Mouse (Mus musculus): ENCODE results near the gene Crisp2. TPM values are rescaled to one million over a fixed set of nuclear protein-coding genes. Genes with fewer than 3 reads are reported as not detected.

Crisp2 gene
- polyA plus RNA-seq (2015; fragmentation: Nextera tagmentation; extraction: Ambion mirVana), result not detected in 2 replicates

DNA sequence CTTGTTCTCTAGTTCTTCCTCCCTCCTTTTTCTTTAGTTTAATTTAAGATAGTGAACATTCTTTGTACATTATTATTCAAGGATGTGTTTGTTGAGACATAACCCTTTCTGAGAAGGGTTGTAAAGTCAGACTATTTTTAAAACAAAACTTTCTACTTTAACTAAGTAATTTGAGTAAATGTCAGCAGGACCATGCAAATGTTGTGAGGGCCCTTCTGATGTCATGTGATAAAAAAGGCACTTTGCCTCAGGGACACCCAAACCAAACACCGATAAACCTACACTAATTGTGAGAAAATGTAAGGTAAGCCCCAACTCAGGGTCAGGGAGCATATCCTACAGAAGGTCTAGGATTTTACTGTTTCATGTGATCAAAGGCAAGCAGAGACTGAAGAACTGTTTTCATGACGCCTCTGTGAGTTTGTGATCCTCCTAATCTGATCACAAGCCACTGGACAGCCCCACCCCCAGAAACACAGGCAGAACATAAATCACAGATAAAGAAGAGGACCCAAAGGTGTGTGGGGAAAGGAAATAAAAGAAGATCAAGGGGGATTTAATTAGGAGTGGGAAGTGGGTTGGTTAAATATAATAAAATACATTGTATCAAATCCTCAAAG lies at the start of gene Crisp2:
TSS of gene Crisp2 (minus strand) at position 51 of the 620 bp plus-strand sequence.

DNA sequence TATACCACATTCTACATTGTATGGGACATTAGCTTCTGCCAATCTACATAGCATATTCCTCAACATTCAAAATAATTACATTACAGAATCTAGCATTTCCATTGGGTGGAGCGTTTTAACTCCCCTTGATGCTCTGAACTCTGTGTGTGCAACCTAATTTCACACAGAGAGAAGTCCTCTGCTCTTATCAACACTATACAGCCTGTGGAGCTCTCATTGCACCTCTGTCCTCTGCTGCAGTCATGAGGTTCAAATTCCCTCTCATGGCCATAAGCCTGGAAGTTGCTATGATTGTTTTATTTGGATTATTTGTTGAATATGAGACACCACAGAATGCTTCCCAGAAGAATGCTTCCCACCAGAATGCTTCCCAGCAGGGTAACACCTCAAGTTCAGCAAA lies 4.1 kb upstream of the Crisp2 start, which contains the start of gene Rhag:
TSS of gene Rhag (plus strand) at position 193 of the 400 bp plus-strand sequence.

GRCm38 (mm10) chr17:40726820-40727219 lies 80.0 kb downstream of the Crisp2 start, which contains the start of gene Esp1:
Gene Esp1, plus strand, starts transcription at chr17:40727120.

Other genes starting within 250 kb of the Crisp2 start
- gene Esp6, start 245.5 kb downstream of the Crisp2 start, polyA plus RNA-seq (2015; fragmentation: Nextera tagmentation; extraction: Ambion mirVana), result not detected in 2 replicates
- not detected in 2 replicates for gene Esp4, start 208.4 kb downstream of the Crisp2 start, polyA plus RNA-seq (2015; fragmentation: Nextera tagmentation; extraction: Ambion mirVana)
- not detected in 2 replicates for gene Esp3, start 174.9 kb downstream of the Crisp2 start, polyA plus RNA-seq (2015; fragmentation: Nextera tagmentation; extraction: Ambion mirVana)
- not detected in 2 replicates for gene Esp1, start 79.9 kb downstream of the Crisp2 start, polyA plus RNA-seq (2015; fragmentation: Nextera tagmentation; extraction: Ambion mirVana)
- not detected in 2 replicates for gene Rhag, start 4.1 kb upstream of the Crisp2 start, polyA plus RNA-seq (2015; fragmentation: Nextera tagmentation; extraction: Ambion mirVana)
- gene 9130008F23Rik, start 73.6 kb upstream of the Crisp2 start, polyA plus RNA-seq (2015; fragmentation: Nextera tagmentation; extraction: Ambion mirVana), result 0.85 and 1.2 TPM in 2 replicates
- gene Glyatl3, start 107.3 kb upstream of the Crisp2 start, polyA plus RNA-seq (2015; fragmentation: Nextera tagmentation; extraction: Ambion mirVana), result not detected in 2 replicates
- gene Mut, start 127.7 kb upstream of the Crisp2 start, polyA plus RNA-seq (2015; fragmentation: Nextera tagmentation; extraction: Ambion mirVana), result 24.9 and 25.9 TPM in 2 replicates
- 8.1 and 9.4 TPM in 2 replicates for gene Cenpq, start 128.0 kb upstream of the Crisp2 start, polyA plus RNA-seq (2015; fragmentation: Nextera tagmentation; extraction: Ambion mirVana)

Measured in neural tube, postnatal 0 days (tissue).